Mouse (Mus musculus) lung, adult 2 months (tissue): ENCODE results near the gene Smg9.

ENCODE experiments used
- CTCF ChIP-seq: fragments of 200-500 bp; IDR thresholded peaks from 2 replicates; pipeline ENCODE4 v1.5.1; 2011; ENCODE audit warnings: mild to moderate bottlenecking, low read length, control low read depth; ENCODE audit not compliant: insufficient read depth
- POLR2A ChIP-seq: fragments of 200-500 bp; IDR thresholded peaks from 2 replicates; pipeline ENCODE4 v1.6.1; 2011; ENCODE audit warnings: low read depth, mild to moderate bottlenecking, control low read depth, low read length, borderline replicate concordance; ENCODE audit errors: extremely low read depth

DNA sequence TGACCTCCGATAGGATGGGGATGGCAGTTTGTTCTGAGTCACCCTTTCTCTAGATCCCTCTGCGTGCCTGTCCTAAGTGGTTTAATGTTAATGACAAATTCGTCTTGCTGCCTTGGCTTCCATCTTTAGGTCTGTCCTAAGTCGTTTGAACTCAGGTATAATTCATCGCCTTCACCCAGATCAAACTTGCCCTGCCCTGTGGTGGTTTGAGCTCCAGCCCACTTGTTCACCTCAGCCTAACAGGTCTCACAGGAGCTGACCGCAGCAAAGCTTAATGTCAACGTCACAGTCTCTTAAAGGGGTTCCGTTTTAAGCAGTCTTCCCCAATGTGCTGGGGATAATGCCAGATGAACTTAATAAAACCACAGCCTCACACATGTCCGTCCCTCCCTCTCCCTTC lies 26.5 kb downstream of the Smg9 start:
- TF ChIP-seq CTCF, result no peak
- no peak for TF ChIP-seq POLR2A
